Mouse (Mus musculus) midbrain, embryonic 10.5 days (tissue): Measurements from ENCODE around the gene Clec2i. TPM values are rescaled to one million over a fixed set of nuclear protein-coding genes. Genes with fewer than 3 reads are reported as not detected.

ENCODE experiments used
- DNase-seq: peaks from one replicate; pipeline ENCODE4 v3.0.0-alpha.2; 2017; ENCODE audit warnings: low spot score
- H3K27ac ChIP-seq: fragments of 300-500 bp; sonication (generic); replicated peaks from 2 replicates; pipeline ENCODE4 v1.5.1; 2016; ENCODE audit warnings: mild to moderate bottlenecking
- H3K27me3 ChIP-seq: fragments of 300-500 bp; sonication (generic); 2 replicates; pipeline ENCODE4 v1.6.1; 2016; ENCODE audit warnings: low read depth, mild to moderate bottlenecking; ENCODE audit not compliant: poor library complexity, severe bottlenecking
- H3K36me3 ChIP-seq: fragments of 300-500 bp; sonication (generic); 2 replicates; pipeline ENCODE4 v1.6.1; 2016; ENCODE audit warnings: mild to moderate bottlenecking, moderate library complexity
- H3K4me1 ChIP-seq: fragments of 300-500 bp; sonication (generic); 2 replicates; pipeline ENCODE4 v1.6.1; 2016
- H3K4me3 ChIP-seq: fragments of 300-500 bp; sonication (generic); 2 replicates; pipeline ENCODE4 v1.5.1; 2016; ENCODE audit warnings: mild to moderate bottlenecking, moderate library complexity
- H3K9me3 ChIP-seq: fragments of 300-500 bp; sonication (generic); replicated peaks from 2 replicates; pipeline ENCODE4 v1.6.1; 2016; ENCODE audit warnings: mild to moderate bottlenecking
- WGBS: fragments of 180-500 bp; shearing (Covaris S2); methylation state at CpG from one replicate; pipeline ENCODE4 v1.1.7; 2016; 5-methylcytosine and 5-hydroxymethylcytosine counted together
- microRNA-seq: library from miRNA; unstranded; fragments of <30 nt; microRNA quantifications from one replicate; pipeline ENCODE4, GENCODE M21; 2017
- polyA plus RNA-seq: library from polyadenylated mRNA; unstranded; fragments of >200 nt; fragmentation: Nextera tagmentation; extraction: Ambion mirVana; gene quantifications from 2 replicates; pipeline ENCODE4 v1.2.1, GENCODE M21; 2016

The Clec2i gene
- polyA plus RNA-seq, 1 experiment from 2014 or later, result not detected

- Histone ChIP-seq H3K27me3 (no peaks in the 10 kb centered on the region), H3K27ac (no peak overlapping the region), H3K4me1 (no peaks in the 10 kb centered on the region), H3K4me3 (no peak overlapping the region), H3K36me3 (no peaks in the 10 kb centered on the region), H3K9me3 (peaks cover 8% of the 10 kb centered on the region; the same call in 1 of the 2 replicates)
- DNase-seq, result no peak
- WGBS, result 88% methylated on average over 5 of the region's 5 CpGs
Observed at GRCm38 (mm10) chr6:128941646-128942421, 54.4 kb downstream of the Clec2i start.

GRCm38 (mm10) chr6:128945564-128945963 lies 58.2 kb downstream of the Clec2i start:
- DNase-seq, result no peak
- Histone ChIP-seq H3K27me3 (no peaks in the 10 kb centered on the region), H3K4me1 (no peaks in the 10 kb centered on the region), H3K4me3 (no peak overlapping the region), H3K27ac (no peak overlapping the region), H3K36me3 (no peaks in the 10 kb centered on the region), H3K9me3 (peaks cover 8% of the 10 kb centered on the region; the same call in 1 of the 2 replicates)
- WGBS, result 90% methylated on average over 3 of the region's 3 CpGs

Small RNA genes lying within 50 kb of the gene (microRNA-seq; reads per million reads assigned to microRNA genes)
- not detected for gene Gm27336

Other genes with a start within 250 kb of the Clec2i start
- not detected in 2 replicates for gene Clec2h, start 225.2 kb upstream of the Clec2i start, polyA plus RNA-seq
- not detected in 2 replicates for gene Klrb1, start 164.5 kb upstream of the Clec2i start, polyA plus RNA-seq
- gene Klrb1c, start 98.4 kb upstream of the Clec2i start, polyA plus RNA-seq, result not detected in 2 replicates
- not detected in 2 replicates for gene Gm44511, start 61.3 kb upstream of the Clec2i start, polyA plus RNA-seq
- not detected in 2 replicates for gene Klrb1b, start 61.3 kb upstream of the Clec2i start, polyA plus RNA-seq
- 1.3 and 1.4 TPM in 2 replicates for gene BC035044, start 3.5 kb downstream of the Clec2i start, polyA plus RNA-seq
- not detected in 2 replicates for gene Clec2g, start 46.8 kb downstream of the Clec2i start, polyA plus RNA-seq
- gene Klrb1f, start 158.3 kb downstream of the Clec2i start, polyA plus RNA-seq, result 0.25 TPM in 1 of 2 replicates, not detected in the other
- gene Clec2e, start 213.3 kb downstream of the Clec2i start, polyA plus RNA-seq, result not detected in 2 replicates